Mouse (Mus musculus): Measurements from ENCODE around the gene Tex48.

DNA sequence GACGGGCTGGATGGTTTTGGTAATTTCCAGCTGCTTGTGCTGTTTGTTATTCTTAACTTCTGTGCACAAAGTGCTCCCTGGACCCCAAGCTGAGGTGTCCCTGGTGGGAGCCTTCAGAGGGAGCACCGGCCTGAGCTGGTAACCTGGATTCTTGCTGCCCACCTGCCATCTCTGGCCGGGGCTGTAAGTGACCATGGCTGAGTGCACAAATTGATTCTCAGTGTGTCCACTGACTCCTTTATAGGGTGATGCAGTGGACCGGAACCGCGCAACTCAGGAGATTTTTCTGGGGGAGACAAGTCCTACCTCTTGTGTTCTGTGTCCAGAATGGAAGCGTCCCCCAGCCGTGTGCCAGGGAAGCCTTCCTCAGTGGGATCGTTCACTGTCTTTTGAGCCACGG lies 37.0 kb downstream of the Tex48 start:
- no peak for TF ChIP-seq GATA1 (IDR thresholded peaks at IDR 0.05; ENCODE audit: borderline replicate concordance, low read length)
- no peak for TF ChIP-seq FLI1 (IDR thresholded peaks at IDR 0.05; ENCODE audit: low read length)
